Mouse (Mus musculus) neural tube, embryonic 15.5 days (tissue): Measurements from ENCODE around the gene 1700040F15Rik. TPM values are rescaled to one million over a fixed set of nuclear protein-coding genes. Genes with fewer than 3 reads are reported as not detected.
"Not testable (repeated sequence)": the region's sequence is repeated elsewhere in the genome, so short reads cannot be mapped to it uniquely, and the experiment has no call there.

Experiments
- ATAC-seq: fragments of 200-750 bp; cut with Nextera tagmentation; 2 replicates; pipeline ENCODE4 v1.8.0; 2017; ENCODE audit warnings: mild to moderate bottlenecking, moderate TSS enrichment, moderate library complexity; ENCODE audit not compliant: low FRiP score
- H3K27ac ChIP-seq: fragments of 300-500 bp; sonication (generic); replicated peaks from 2 replicates; pipeline ENCODE4 v1.5.1; 2015; ENCODE audit warnings: mild to moderate bottlenecking, inconsistent platforms
- H3K27me3 ChIP-seq: fragments of 300-500 bp; sonication (generic); replicated peaks from 2 replicates; pipeline ENCODE4 v1.6.1; 2015; ENCODE audit warnings: inconsistent platforms
- H3K36me3 ChIP-seq: fragments of 300-500 bp; sonication (generic); 2 replicates; pipeline ENCODE4 v1.6.1; 2015; ENCODE audit warnings: inconsistent platforms
- H3K4me1 ChIP-seq: fragments of 300-500 bp; sonication (generic); 2 replicates; pipeline ENCODE4 v1.6.1; 2015; ENCODE audit warnings: inconsistent platforms
- H3K4me2 ChIP-seq: fragments of 300-500 bp; sonication (generic); 2 replicates; pipeline ENCODE4 v1.6.1; 2015; ENCODE audit warnings: inconsistent platforms, mild to moderate bottlenecking, moderate library complexity
- H3K4me3 ChIP-seq: fragments of 300-500 bp; sonication (generic); replicated peaks from 2 replicates; pipeline ENCODE4 v1.5.1; 2015; ENCODE audit warnings: mild to moderate bottlenecking, inconsistent platforms
- H3K9ac ChIP-seq: fragments of 300-500 bp; sonication (generic); replicated peaks from 2 replicates; pipeline ENCODE4 v1.6.1; 2015; ENCODE audit warnings: mild to moderate bottlenecking, inconsistent platforms
- H3K9me3 ChIP-seq: fragments of 300-500 bp; sonication (generic); replicated peaks from 2 replicates; pipeline ENCODE4 v1.6.1; 2016; ENCODE audit warnings: inconsistent platforms
- WGBS: fragments of 180-500 bp; shearing (Covaris S2); methylation state at CpG from one replicate; pipeline ENCODE4 v1.1.7; 2015; ENCODE audit warnings: mixed read lengths; 5-methylcytosine and 5-hydroxymethylcytosine counted together
- polyA plus RNA-seq: library from polyadenylated mRNA; unstranded; fragments of >200 nt; fragmentation: Nextera tagmentation; extraction: Ambion mirVana; gene quantifications from 2 replicates; pipeline ENCODE4 v1.2.1, GENCODE M21; 2015

1700040F15Rik gene
- not detected in 2 replicates for polyA plus RNA-seq

GRCm38 (mm10) chrY:61101947-61102346, at the start of gene 1700040F15Rik:
TSS of gene 1700040F15Rik (plus strand) at chrY:61102247.
- not testable (repeated sequence) for H3K4me2 ChIP-seq, H3K27me3 ChIP-seq, H3K4me1 ChIP-seq, ATAC-seq, H3K9ac ChIP-seq, H3K36me3 ChIP-seq, H3K4me3 ChIP-seq, H3K27ac ChIP-seq, H3K9me3 ChIP-seq
- no CpG with 5 or more reads among the region's 8 CpGs for WGBS
